Comparison of ENCODE assay signal across 8 mouse cellular contexts in the genomic region with DNA sequence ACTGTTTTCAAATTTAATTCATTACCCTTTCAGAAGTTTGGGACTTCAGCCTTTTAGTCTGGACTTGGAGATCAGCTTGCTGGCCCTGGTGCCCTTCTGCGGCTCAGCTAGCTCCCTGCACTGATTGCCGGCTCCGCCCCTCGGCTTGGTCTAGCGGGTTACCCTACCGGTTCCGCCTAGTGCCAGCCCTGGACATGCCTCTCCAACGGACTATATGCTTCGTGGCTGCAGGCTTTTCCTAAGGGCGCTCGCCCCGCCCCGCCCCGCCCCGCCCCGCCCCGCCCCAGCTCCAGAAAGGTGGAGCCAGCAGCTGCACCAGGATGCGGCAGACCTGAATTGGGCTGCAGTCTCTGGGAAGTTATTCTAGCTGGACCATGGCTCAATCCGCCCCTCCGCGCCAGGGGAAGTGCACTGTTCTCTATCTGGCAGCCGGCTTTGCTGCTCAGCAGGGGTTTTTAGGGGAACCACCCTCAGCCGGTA. TPM values are rescaled to one million over a fixed set of nuclear protein-coding genes. Genes with fewer than 3 reads are reported as not detected.
DNase-seq lines count a peak whose midpoint lies in the region.

No protein-coding gene starts in this region.

- 2% methylated on average over 23 of the region's 23 CpGs for WGBS in hindbrain, embryonic 10.5 days

- peak; percentile 81 for DNase-seq in WW6 (ENCODE audit: low read depth, low spot score)
- peak; percentile 84 for DNase-seq in cerebellum, adult 9-10 months
- DNase-seq in forelimb bud, embryonic 11.5 days (ENCODE audit: low read depth, low spot score): peak; percentile 86
- peak; percentile 89 for DNase-seq in hindbrain, embryonic 10.5 days (ENCODE audit: low spot score)
- DNase-seq in layer of hippocampus, postnatal 25 days (ENCODE audit: extremely low spot score in 1 of 2, low spot score in 1 of 2): peak; percentile 27 to 39
- peak; percentile 91 to 96 for DNase-seq in lung, postnatal 4 days
- DNase-seq in retina, postnatal 7 days (ENCODE audit: low read depth, low spot score): peak; percentile 29
- DNase-seq in urinary bladder, postnatal 36 days (ENCODE audit: low spot score in 2 of 2): peak; percentile 77 to 91

- peak overlapping the region; percentile 63 for H3K27ac ChIP-seq in hindbrain, embryonic 10.5 days

- peaks cover 12% of the 10 kb centered on the region for H3K4me1 ChIP-seq in hindbrain, embryonic 10.5 days (replicated peaks)

- no peaks in the 10 kb centered on the region for H3K9me3 ChIP-seq in hindbrain, embryonic 10.5 days

- no peaks in the 10 kb centered on the region for H3K27me3 ChIP-seq in hindbrain, embryonic 10.5 days (ENCODE audit: insufficient read depth, poor library complexity, severe bottlenecking)

- H3K36me3 ChIP-seq in hindbrain, embryonic 10.5 days: no peaks in the 10 kb centered on the region

- peak overlapping the region; percentile 43 for H3K4me3 ChIP-seq in hindbrain, embryonic 10.5 days

RNA-seq across cellular contexts. Expression of a gene that starts 4.7 kb away (rescaled TPM):
- polyA plus RNA-seq in hindbrain, embryonic 10.5 days (2016; fragmentation: Nextera tagmentation; extraction: Ambion mirVana): 156 and 169 TPM in 2 replicates
- 10 to 100 TPM; 77.2 to 78.8 TPM for total RNA-seq in layer of hippocampus, postnatal 25 days (2021)

RNA-seq across cellular contexts. Expression of a gene that starts 7.2 kb away (rescaled TPM):
- 54.4 and 61.0 TPM in 2 replicates for polyA plus RNA-seq in hindbrain, embryonic 10.5 days (2016; fragmentation: Nextera tagmentation; extraction: Ambion mirVana)
- total RNA-seq in layer of hippocampus, postnatal 25 days (2021): 10 to 100 TPM; 70.8 to 73.1 TPM

RNA-seq across cellular contexts. Expression of a gene that starts 19.5 kb away (rescaled TPM):
- polyA plus RNA-seq in hindbrain, embryonic 10.5 days (2016; fragmentation: Nextera tagmentation; extraction: Ambion mirVana): 1.1 and 3.0 TPM in 2 replicates
- total RNA-seq in layer of hippocampus, postnatal 25 days (2021): 1 to 10 TPM in 1 of 2 experiments, under 1 TPM in 1; 0.76 to 1.0 TPM

RNA-seq across cellular contexts. Expression of a gene that starts 20.8 kb away (rescaled TPM):
- polyA plus RNA-seq in hindbrain, embryonic 10.5 days (2016; fragmentation: Nextera tagmentation; extraction: Ambion mirVana): 53.4 and 66.8 TPM in 2 replicates
- 100 to 1,000 TPM; 101 to 134 TPM for total RNA-seq in layer of hippocampus, postnatal 25 days (2021)

RNA-seq across cellular contexts. Expression of a gene that starts 53.9 kb away (rescaled TPM):
- 28.7 and 28.8 TPM in 2 replicates for polyA plus RNA-seq in hindbrain, embryonic 10.5 days (2016; fragmentation: Nextera tagmentation; extraction: Ambion mirVana)
- 10 to 100 TPM in 1 of 2 experiments, 1 to 10 TPM in 1; 9.8 to 13.5 TPM for total RNA-seq in layer of hippocampus, postnatal 25 days (2021)

Comparison
In these comparisons a context has a peak if more than half of its experiments do, and no peak if none do; other contexts are left out.
1. Peak in every context shown above with its lines: DNase-seq, H3K4me3 ChIP-seq and H3K27ac ChIP-seq.
2. DNase-seq: peak in every context shown above with its lines; median percentile 94 in lung, postnatal 4 days; 89 in hindbrain, embryonic 10.5 days; 86 in forelimb bud, embryonic 11.5 days; 84 in cerebellum, adult 9-10 months; 84 in urinary bladder, postnatal 36 days; 81 in WW6; 33 in layer of hippocampus, postnatal 25 days; 29 in retina, postnatal 7 days.